19 mouse cellular contexts compared by ENCODE assay signal in the genomic region with DNA sequence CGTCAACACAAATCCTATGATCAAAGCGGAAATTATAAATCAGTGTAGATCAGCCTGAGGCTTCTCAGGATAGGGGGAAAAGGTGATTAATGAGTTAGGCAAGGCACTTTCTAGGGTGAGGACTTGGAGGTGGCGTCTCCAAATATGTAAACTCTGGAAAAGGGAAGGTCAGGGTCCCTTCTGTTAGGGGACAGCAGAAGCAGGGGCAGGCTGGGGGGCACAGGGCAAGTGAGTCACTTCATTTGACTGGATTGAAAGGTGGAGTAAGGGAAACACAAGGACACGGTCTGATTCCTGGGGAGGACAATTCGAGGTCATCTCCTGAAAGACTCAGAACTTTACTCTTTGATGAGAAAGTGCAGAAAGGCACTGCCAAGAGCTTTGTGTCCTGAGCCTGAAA.
DNase-seq lines count a peak whose midpoint lies in the region; ATAC-seq lines count a peak whose summit lies in the region.
"Had no signal": no experiment of that assay in that cellular context is flagged by ENCODE, and none has a peak within 500 bp of the region (broad histone marks: within the 10 kb centered on the region; RNA-seq: fewer than 3 reads in every experiment).

No protein-coding gene starts in this region.

- H3K9me3 ChIP-seq in forebrain, embryonic 11.5 days (ENCODE audit: control insufficient read depth, low read length) = no peaks in the 10 kb centered on the region
- no peaks in the 10 kb centered on the region for H3K9me3 ChIP-seq in forebrain, embryonic 13.5 days (replicated peaks)
- H3K9me3 ChIP-seq in heart, embryonic 10.5 days = no peaks in the 10 kb centered on the region
- H3K9me3 ChIP-seq: embryonic facial prominence, embryonic 13.5 days; embryonic facial prominence, embryonic 15.5 days; forebrain, embryonic 10.5 days had no signal

- no peak overlapping the region for H3K4me3 ChIP-seq in forebrain, embryonic 11.5 days (ENCODE audit: low read depth, low read length)
- no peak overlapping the region for H3K4me3 ChIP-seq in forebrain, embryonic 13.5 days
- no peak overlapping the region for H3K4me3 ChIP-seq in heart, embryonic 10.5 days
- H3K4me3 ChIP-seq: embryonic facial prominence, embryonic 13.5 days; embryonic facial prominence, embryonic 15.5 days; erythroblast, embryonic 14.5 days; forebrain, embryonic 10.5 days had no signal

- no peak overlapping the region for H3K4me2 ChIP-seq in forebrain, embryonic 11.5 days (ENCODE audit: low read depth, low read length, severe bottlenecking)
- H3K4me2 ChIP-seq in forebrain, embryonic 13.5 days = no peak overlapping the region
- H3K4me2 ChIP-seq: embryonic facial prominence, embryonic 13.5 days; embryonic facial prominence, embryonic 15.5 days had no signal

- H3K36me3 ChIP-seq in forebrain, embryonic 11.5 days (ENCODE audit: control insufficient read depth, insufficient read depth, low read length) = no peaks in the 10 kb centered on the region; the same call in none of the 2 replicates
- peaks cover 24% of the 10 kb centered on the region for H3K36me3 ChIP-seq in forebrain, embryonic 13.5 days (ENCODE audit: poor library complexity, severe bottlenecking)
- peaks cover 31% of the 10 kb centered on the region for H3K36me3 ChIP-seq in heart, embryonic 10.5 days

- DNase-seq in forebrain, embryonic 11.5 days (ENCODE audit: low spot score) = peak; percentile 45
- DNase-seq in heart, embryonic 10.5 days (ENCODE audit: low spot score) = peak; percentile 19
- DNase-seq in heart, adult 18-20 months = no peak
- DNase-seq: adrenal gland, adult 8-10 months; adrenal gland, postnatal 25 days; cerebellum, adult 11 months; cerebellum, adult 18-20 months; cerebellum, adult 8-10 months; cerebellum, adult 9-11 months; cerebellum, postnatal 14 days; cerebellum, postnatal 36 days; embryo, embryonic 11 days had no signal

- WGBS in forebrain, embryonic 11.5 days = 83% methylated on average over 5 of the region's 5 CpGs
- WGBS in forebrain, embryonic 13.5 days = 77% methylated on average over 5 of the region's 5 CpGs
- 79% methylated on average over 5 of the region's 5 CpGs for WGBS in heart, embryonic 10.5 days

- no peaks in the 10 kb centered on the region; the same call in 1 of the 2 replicates for H3K4me1 ChIP-seq in forebrain, embryonic 11.5 days (replicated peaks; ENCODE audit: control insufficient read depth, insufficient read depth, low read length)
- H3K4me1 ChIP-seq in forebrain, embryonic 13.5 days = peaks cover 20% of the 10 kb centered on the region
- H3K4me1 ChIP-seq in heart, embryonic 10.5 days = peaks cover 5% of the 10 kb centered on the region

- no peak for ATAC-seq in forebrain, embryonic 11.5 days (replicated peaks; ENCODE audit: low FRiP score)
- ATAC-seq in forebrain, embryonic 13.5 days = no peak
- ATAC-seq: forebrain, embryonic 14.5 days; forebrain, embryonic 16.5 days had no signal

- H3K27ac ChIP-seq in forebrain, embryonic 11.5 days (ENCODE audit: low read depth, low read length) = no peak overlapping the region
- H3K27ac ChIP-seq in forebrain, embryonic 13.5 days = no peak overlapping the region
- no peak overlapping the region for H3K27ac ChIP-seq in heart, embryonic 10.5 days
- H3K27ac ChIP-seq: embryonic facial prominence, embryonic 13.5 days; embryonic facial prominence, embryonic 15.5 days; forebrain, embryonic 10.5 days had no signal

- H3K9ac ChIP-seq in forebrain, embryonic 11.5 days (ENCODE audit: low read length) = no peak overlapping the region
- H3K9ac ChIP-seq in forebrain, embryonic 13.5 days = no peak overlapping the region
- H3K9ac ChIP-seq: embryonic facial prominence, embryonic 13.5 days; embryonic facial prominence, embryonic 15.5 days had no signal

- H3K27me3 ChIP-seq in forebrain, embryonic 11.5 days (ENCODE audit: control insufficient read depth, insufficient read depth, low read length) = no peaks in the 10 kb centered on the region
- H3K27me3 ChIP-seq in forebrain, embryonic 13.5 days = no peaks in the 10 kb centered on the region
- no peaks in the 10 kb centered on the region for H3K27me3 ChIP-seq in heart, embryonic 10.5 days (ENCODE audit: insufficient read depth, poor library complexity, severe bottlenecking)
- H3K27me3 ChIP-seq: embryonic facial prominence, embryonic 13.5 days; embryonic facial prominence, embryonic 15.5 days had no signal

Comparison
In these comparisons a context has a peak if more than half of its experiments do, and no peak if none do; other contexts are left out.
1. DNase-seq: peak in forebrain, embryonic 11.5 days (single experiment) and heart, embryonic 10.5 days (single experiment); none in heart, adult 18-20 months (0 of 2).